Mouse (Mus musculus): Measurements from ENCODE around the gene Adat2.
A peak's percentile ranks its signal among the peaks of the same experiment; 100 is the strongest.

Gene Adat2

GRCm38 (mm10) chr10:13552646-13553497, at the start of gene Adat2, which contains the start of gene Pex3:
Gene Adat2 (plus strand): TSS chr10:13552894.
Gene Pex3 (minus strand): TSS chr10:13553142.
- DNase-seq, result peak; percentile 88

- DNase-seq, result no peak
Measured at GRCm38 (mm10) chr10:13521857-13522256, 30.8 kb upstream of the Adat2 start.

GRCm38 (mm10) chr10:13528155-13528554, 24.5 kb upstream of the Adat2 start:
- DNase-seq, result no peak

- DNase-seq, result no peak
Measured at GRCm38 (mm10) chr10:13534751-13535150, 17.9 kb upstream of the Adat2 start.

GRCm38 (mm10) chr10:13536706-13537105, 16.0 kb upstream of the Adat2 start:
- DNase-seq, result no peak

GRCm38 (mm10) chr10:13539769-13540333, 12.8 kb upstream of the Adat2 start:
- no peak for DNase-seq

- no peak for DNase-seq
Measured at GRCm38 (mm10) chr10:13541721-13542120, 11.0 kb upstream of the Adat2 start.

GRCm38 (mm10) chr10:13553498-13553985, 848 bp downstream of the Adat2 start:
- DNase-seq, result no peak

- DNase-seq, result no peak
Measured at GRCm38 (mm10) chr10:13554316-13554715, 1.6 kb downstream of the Adat2 start.

GRCm38 (mm10) chr10:13560014-13560674, 7.5 kb downstream of the Adat2 start:
- no peak for DNase-seq

GRCm38 (mm10) chr10:13564364-13565079, 11.8 kb downstream of the Adat2 start:
- peak; percentile 16 to 45 for DNase-seq

- DNase-seq, result no peak
Measured at GRCm38 (mm10) chr10:13565080-13565448, 12.4 kb downstream of the Adat2 start.

- DNase-seq, result no peak
Measured at GRCm38 (mm10) chr10:13566393-13566792, 13.7 kb downstream of the Adat2 start.

- DNase-seq, result peak in 1 of 2 experiments; percentile 6
Measured at GRCm38 (mm10) chr10:13569818-13570217, 17.1 kb downstream of the Adat2 start.

GRCm38 (mm10) chr10:13570697-13571538, 18.2 kb downstream of the Adat2 start:
- DNase-seq, result no peak

GRCm38 (mm10) chr10:13572003-13572402, 19.3 kb downstream of the Adat2 start:
- DNase-seq, result no peak

- no peak for DNase-seq
Measured at GRCm38 (mm10) chr10:13572410-13572809, 19.7 kb downstream of the Adat2 start.

GRCm38 (mm10) chr10:13577123-13577522, 24.4 kb downstream of the Adat2 start:
- DNase-seq, result no peak

- no peak for DNase-seq
Measured at GRCm38 (mm10) chr10:13587914-13588313, 35.2 kb downstream of the Adat2 start.

- DNase-seq, result no peak
Measured at GRCm38 (mm10) chr10:13592196-13592595, 39.5 kb downstream of the Adat2 start.

- DNase-seq, result no peak
Measured at GRCm38 (mm10) chr10:13593529-13593928, 40.8 kb downstream of the Adat2 start.

GRCm38 (mm10) chr10:13596073-13596472, 43.4 kb downstream of the Adat2 start:
- DNase-seq, result no peak

Measured in kidney, adult 8-10 months (tissue).